8 mouse cellular contexts compared by ENCODE assay signal in genomic region chr1:41651804-41652203, GRCm38 (mm10).
A peak's percentile ranks its signal among the peaks of the same experiment; 100 is the strongest.
DNase-seq lines count a peak whose midpoint lies in the region; ATAC-seq and TF ChIP-seq lines count a peak whose summit lies in the region.

No protein-coding gene starts in this region.

- no peaks in the 10 kb centered on the region for H3K9me3 ChIP-seq in embryonic facial prominence, embryonic 15.5 days (replicated peaks)
- H3K9me3 ChIP-seq in hindbrain, embryonic 16.5 days (ENCODE audit: control insufficient read depth, low read length), result no peaks in the 10 kb centered on the region
- H3K9me3 ChIP-seq in neural tube, embryonic 14.5 days (ENCODE audit: control insufficient read depth, low read length), result no peaks in the 10 kb centered on the region
- H3K9me3 ChIP-seq in intestine, embryonic 16.5 days (ENCODE audit: control insufficient read depth, low read length), result no peaks in the 10 kb centered on the region

- no peak overlapping the region for H3K27ac ChIP-seq in left cerebral cortex, adult 2 months
- no peak overlapping the region for H3K27ac ChIP-seq in embryonic facial prominence, embryonic 15.5 days (replicated peaks)
- H3K27ac ChIP-seq in hindbrain, embryonic 16.5 days (ENCODE audit: low read depth, low read length), result no peak overlapping the region
- H3K27ac ChIP-seq in neural tube, embryonic 14.5 days (ENCODE audit: low read depth, low read length), result peak overlapping the region; percentile 23; the same call in 1 of the 2 replicates
- no peak overlapping the region for H3K27ac ChIP-seq in intestine, embryonic 16.5 days (ENCODE audit: low read length)

- peaks cover 15% of the 10 kb centered on the region; the same call in 1 of the 2 replicates for H3K4me1 ChIP-seq in embryonic facial prominence, embryonic 15.5 days
- peaks cover 2% of the 10 kb centered on the region; the same call in 1 of the 2 replicates for H3K4me1 ChIP-seq in hindbrain, embryonic 16.5 days (ENCODE audit: control insufficient read depth, insufficient read depth, low read depth, low read length)
- no peaks in the 10 kb centered on the region for H3K4me1 ChIP-seq in neural tube, embryonic 14.5 days (ENCODE audit: control insufficient read depth, insufficient read depth, low read length)
- H3K4me1 ChIP-seq in intestine, embryonic 16.5 days (ENCODE audit: control insufficient read depth, insufficient read depth, low read length), result no peaks in the 10 kb centered on the region

- ATAC-seq in embryonic facial prominence, embryonic 15.5 days (ENCODE audit: insufficient number of reproducible peaks, low FRiP score, low TSS enrichment, low read depth), result no peak
- peak; percentile 85 for ATAC-seq in hindbrain, embryonic 16.5 days
- ATAC-seq in neural tube, embryonic 14.5 days (ENCODE audit: low read depth), result peak; percentile 89
- ATAC-seq in intestine, embryonic 16.5 days, result no peak

- no peak for TF ChIP-seq CTCF in left cerebral cortex, adult 2 months (IDR thresholded peaks at IDR 0.05)

- no peak overlapping the region for H3K9ac ChIP-seq in embryonic facial prominence, embryonic 15.5 days
- H3K9ac ChIP-seq in hindbrain, embryonic 16.5 days (ENCODE audit: low read depth, low read length), result no peak overlapping the region
- H3K9ac ChIP-seq in neural tube, embryonic 14.5 days (replicated peaks; ENCODE audit: low read depth, low read length), result no peak overlapping the region
- H3K9ac ChIP-seq in intestine, embryonic 16.5 days (ENCODE audit: low read depth, low read length), result no peak overlapping the region

- H3K36me3 ChIP-seq in embryonic facial prominence, embryonic 15.5 days, result no peaks in the 10 kb centered on the region
- H3K36me3 ChIP-seq in hindbrain, embryonic 16.5 days (ENCODE audit: control insufficient read depth, insufficient read depth, low read length), result no peaks in the 10 kb centered on the region
- H3K36me3 ChIP-seq in neural tube, embryonic 14.5 days (ENCODE audit: control insufficient read depth, insufficient read depth, low read length), result no peaks in the 10 kb centered on the region
- H3K36me3 ChIP-seq in intestine, embryonic 16.5 days (ENCODE audit: control insufficient read depth, insufficient read depth, low read length), result no peaks in the 10 kb centered on the region

- DNase-seq in left cerebral cortex, postnatal 4 days, result peak; percentile 47
- no peak for DNase-seq in left cerebral cortex, adult 2 months (ENCODE audit: extremely low spot score in 1 of 2, low spot score in 2 of 2)
- DNase-seq in gastrocnemius, postnatal 14 days, result no peak
- no peak for DNase-seq in kidney, adult 8-10 months

- 31% methylated on average over 9 of the region's 9 CpGs for WGBS in embryonic facial prominence, embryonic 15.5 days
- WGBS in hindbrain, embryonic 16.5 days, result 33% methylated on average over 9 of the region's 9 CpGs
- WGBS in neural tube, embryonic 14.5 days, result 27% methylated on average over 9 of the region's 9 CpGs
- WGBS in intestine, embryonic 16.5 days, result 54% methylated on average over 9 of the region's 9 CpGs

- intact Hi-C loops in left cerebral cortex, postnatal 4 days (cut with DNase I), result no loop called here
- intact Hi-C loops in left cerebral cortex, adult 2 months (cut with DNase I), result no loop called here
- intact Hi-C loops in gastrocnemius, postnatal 14 days (cut with DNase I; ENCODE audit: low total_unique reads), result no loop called here

- H3K4me3 ChIP-seq in left cerebral cortex, adult 2 months, result no peak overlapping the region
- no peak overlapping the region for H3K4me3 ChIP-seq in embryonic facial prominence, embryonic 15.5 days (replicated peaks)
- H3K4me3 ChIP-seq in hindbrain, embryonic 16.5 days (ENCODE audit: low read length), result no peak overlapping the region
- no peak overlapping the region for H3K4me3 ChIP-seq in neural tube, embryonic 14.5 days (ENCODE audit: low read depth, low read length)
- no peak overlapping the region for H3K4me3 ChIP-seq in intestine, embryonic 16.5 days (ENCODE audit: low read length)

- no peaks in the 10 kb centered on the region for H3K27me3 ChIP-seq in embryonic facial prominence, embryonic 15.5 days
- no peaks in the 10 kb centered on the region for H3K27me3 ChIP-seq in hindbrain, embryonic 16.5 days (replicated peaks; ENCODE audit: control insufficient read depth, insufficient read depth, low read length)
- no peaks in the 10 kb centered on the region for H3K27me3 ChIP-seq in neural tube, embryonic 14.5 days (ENCODE audit: control insufficient read depth, insufficient read depth, low read length)
- no peaks in the 10 kb centered on the region for H3K27me3 ChIP-seq in intestine, embryonic 16.5 days (replicated peaks; ENCODE audit: control insufficient read depth, insufficient read depth, low read length)

- H3K4me2 ChIP-seq in embryonic facial prominence, embryonic 15.5 days (replicated peaks), result peak overlapping the region; percentile 32
- peak overlapping the region; percentile 45 for H3K4me2 ChIP-seq in hindbrain, embryonic 16.5 days (ENCODE audit: low read length)
- H3K4me2 ChIP-seq in neural tube, embryonic 14.5 days (ENCODE audit: low read depth, low read length), result peak overlapping the region; percentile 27
- no peak overlapping the region for H3K4me2 ChIP-seq in intestine, embryonic 16.5 days (ENCODE audit: low read depth, low read length)

Comparison
In these comparisons a context has a peak if more than half of its experiments do, and no peak if none do; other contexts are left out.
1. ATAC-seq: peak in hindbrain, embryonic 16.5 days (single experiment) and neural tube, embryonic 14.5 days (single experiment); none in embryonic facial prominence, embryonic 15.5 days (single experiment) and intestine, embryonic 16.5 days (single experiment).